21 mouse cellular contexts compared by ENCODE assay signal in genomic region chr3:55277829-55278228, GRCm38 (mm10). TPM values are rescaled to one million over a fixed set of nuclear protein-coding genes. Genes with fewer than 3 reads are reported as not detected.
A peak's percentile ranks its signal among the peaks of the same experiment; 100 is the strongest.
DNase-seq lines count a peak whose midpoint lies in the region; ATAC-seq and TF ChIP-seq lines count a peak whose summit lies in the region.
"Had no signal": no experiment of that assay in that cellular context is flagged by ENCODE, and none has a peak within 500 bp of the region (broad histone marks: within the 10 kb centered on the region; RNA-seq: fewer than 3 reads in every experiment).

No protein-coding gene starts in this region.

- no peak for TF ChIP-seq POLR2A in cortical plate, adult 2 months (IDR thresholded peaks at IDR 0.05; ENCODE audit: extremely low read depth, insufficient read depth, low read length)

- no peak overlapping the region for H3K27ac ChIP-seq in forebrain, embryonic 16.5 days (ENCODE audit: low read length)
- H3K27ac ChIP-seq in forebrain, postnatal 0 days (ENCODE audit: low read depth, low read length), result no peak overlapping the region
- peak overlapping the region; percentile 71; the same call in 1 of the 2 replicates for H3K27ac ChIP-seq in layer of hippocampus, adult 2 months
- H3K27ac ChIP-seq in cortical plate, adult 2 months (ENCODE audit: insufficient read depth, low read length), result peak overlapping the region; percentile 54; the same call in 1 of the 2 replicates
- H3K27ac ChIP-seq: embryonic facial prominence, embryonic 12.5 days; gastrocnemius, adult 2 months; hindbrain, embryonic 10.5 days; intestine, embryonic 15.5 days had no signal

- no peaks in the 10 kb centered on the region for H3K27me3 ChIP-seq in forebrain, embryonic 16.5 days (replicated peaks; ENCODE audit: control insufficient read depth, insufficient read depth, low read length)
- no peaks in the 10 kb centered on the region for H3K27me3 ChIP-seq in forebrain, postnatal 0 days (ENCODE audit: insufficient read depth, low read length)
- H3K27me3 ChIP-seq: embryonic facial prominence, embryonic 12.5 days; heart, embryonic 12.5 days; intestine, embryonic 15.5 days had no signal

- H3K9me3 ChIP-seq in forebrain, embryonic 16.5 days (ENCODE audit: control insufficient read depth, low read length), result no peaks in the 10 kb centered on the region
- no peaks in the 10 kb centered on the region for H3K9me3 ChIP-seq in forebrain, postnatal 0 days (ENCODE audit: low read length)
- H3K9me3 ChIP-seq: embryonic facial prominence, embryonic 12.5 days; heart, embryonic 12.5 days; hindbrain, embryonic 10.5 days; intestine, embryonic 15.5 days had no signal

- 0 out of 2 replicates have a peak, but pooled peaks cover 2% of the 10 kb centered on the region for H3K36me3 ChIP-seq in forebrain, embryonic 16.5 days (ENCODE audit: control insufficient read depth, insufficient read depth)
- H3K36me3 ChIP-seq in forebrain, postnatal 0 days (ENCODE audit: insufficient read depth), result no peaks in the 10 kb centered on the region
- H3K36me3 ChIP-seq: embryonic facial prominence, embryonic 12.5 days; heart, embryonic 12.5 days; hindbrain, embryonic 10.5 days; intestine, embryonic 15.5 days had no signal

- peaks cover 5% of the 10 kb centered on the region; the same call in 1 of the 2 replicates for H3K4me1 ChIP-seq in forebrain, embryonic 16.5 days (replicated peaks; ENCODE audit: control insufficient read depth, insufficient read depth, low read length)
- 0 out of 2 replicates have a peak, but pooled peaks cover 6% of the 10 kb centered on the region for H3K4me1 ChIP-seq in forebrain, postnatal 0 days (ENCODE audit: insufficient read depth)
- H3K4me1 ChIP-seq in cortical plate, adult 2 months (ENCODE audit: control insufficient read depth, insufficient read depth, low read length), result peaks cover 28% of the 10 kb centered on the region
- H3K4me1 ChIP-seq: embryonic facial prominence, embryonic 12.5 days; intestine, embryonic 15.5 days had no signal

- no peak overlapping the region for H3K4me2 ChIP-seq in forebrain, embryonic 16.5 days (ENCODE audit: low read length)
- H3K4me2 ChIP-seq in forebrain, postnatal 0 days (ENCODE audit: low read depth), result no peak overlapping the region
- H3K4me2 ChIP-seq: embryonic facial prominence, embryonic 12.5 days; heart, embryonic 12.5 days; hindbrain, embryonic 14.5 days; intestine, embryonic 15.5 days had no signal

- H3K4me3 ChIP-seq in forebrain, embryonic 16.5 days (replicated peaks; ENCODE audit: low read length), result no peak overlapping the region
- H3K4me3 ChIP-seq in forebrain, postnatal 0 days (ENCODE audit: low read depth, low read length), result no peak overlapping the region
- no peak overlapping the region for H3K4me3 ChIP-seq in layer of hippocampus, adult 2 months
- no peak overlapping the region for H3K4me3 ChIP-seq in cortical plate, adult 2 months (ENCODE audit: insufficient read depth, low read length)
- H3K4me3 ChIP-seq: embryonic facial prominence, embryonic 12.5 days; gastrocnemius, adult 2 months; heart, embryonic 12.5 days; hindbrain, embryonic 10.5 days; intestine, embryonic 15.5 days had no signal

- DNase-seq in forebrain, postnatal 0 days, result no peak
- DNase-seq in layer of hippocampus, adult 2 months (ENCODE audit: low spot score in 2 of 2), result no peak
- DNase-seq in layer of hippocampus, postnatal 10 days (ENCODE audit: low spot score in 2 of 2), result no peak
- DNase-seq in A20 (ENCODE audit: low read depth, low spot score), result peak; percentile 37
- no peak for DNase-seq in kidney, adult 8-10 months
- DNase-seq: adrenal gland, adult 2 months; adrenal gland, postnatal 25 days; cerebellum, adult 2 months; cerebellum, postnatal 10 days; embryo, embryonic 11 days; gastrocnemius, adult 2 months; gastrocnemius, postnatal 25 days had no signal

- 75% methylated on average over 1 of the region's 1 CpGs for WGBS in forebrain, embryonic 16.5 days
- WGBS in forebrain, postnatal 0 days, result 77% methylated on average over 1 of the region's 1 CpGs

- TF ChIP-seq CTCF in forebrain, postnatal 0 days (IDR thresholded peaks at IDR 0.05; ENCODE audit: low read depth), result no peak
- TF ChIP-seq CTCF in layer of hippocampus, adult 2 months (conservative IDR thresholded peaks at IDR 0.05), result no peak
- no peak for TF ChIP-seq CTCF in cortical plate, adult 2 months (IDR thresholded peaks at IDR 0.05; ENCODE audit: extremely low read depth, insufficient read depth, low read length)

- no peak overlapping the region for H3K9ac ChIP-seq in forebrain, embryonic 16.5 days (replicated peaks; ENCODE audit: low read depth, low read length)
- no peak overlapping the region for H3K9ac ChIP-seq in forebrain, postnatal 0 days
- H3K9ac ChIP-seq: embryonic facial prominence, embryonic 12.5 days; heart, embryonic 12.5 days; hindbrain, embryonic 14.5 days; intestine, embryonic 15.5 days had no signal

- ATAC-seq in forebrain, embryonic 16.5 days, result peak; percentile 16; the same call in 1 of the 2 replicates
- no peak for ATAC-seq in forebrain, postnatal 0 days
- ATAC-seq: forebrain, embryonic 14.5 days; intestine, embryonic 15.5 days had no signal

RNA-seq across cellular contexts. Expression of gene Dclk1, which starts 35.7 kb away (rescaled TPM):
- 255 and 277 TPM in 2 replicates for polyA plus RNA-seq in forebrain, embryonic 16.5 days (2015; fragmentation: Nextera tagmentation; extraction: Ambion mirVana)
- total RNA-seq in forebrain, postnatal 0 days (2014; rRNA removed), result 311 and 347 TPM in 2 replicates
- polyA plus RNA-seq in forebrain, postnatal 0 days (2015; fragmentation: Nextera tagmentation; extraction: Ambion mirVana), result 143 and 219 TPM in 2 replicates
- 100 to 1,000 TPM; 569 to 585 TPM for total RNA-seq in layer of hippocampus, adult 2 months (2021)
- 100 to 1,000 TPM; 632 to 743 TPM for total RNA-seq in layer of hippocampus, postnatal 10 days (2021)
- polyA plus RNA-seq in cortical plate, adult 2 months (2012; rRNA removed), result 333 and 339 TPM in 2 replicates
- total RNA-seq: granulocyte monocyte progenitor cell, adult 5-6 weeks had no signal

Comparison
In these comparisons a context has a peak if more than half of its experiments do, and no peak if none do; other contexts are left out.
1. H3K27ac ChIP-seq: peak in layer of hippocampus, adult 2 months (single experiment) and cortical plate, adult 2 months (single experiment); none in forebrain, embryonic 16.5 days (single experiment) and forebrain, postnatal 0 days (single experiment).